Mouse (Mus musculus) retina, adult 2 months (tissue): ENCODE measurements around the gene Ppm1m.
A peak's percentile ranks its signal among the peaks of the same experiment; 100 is the strongest.

ENCODE experiments used
- DNase-seq: peaks from one replicate; pipeline ENCODE4 v3.0.0-alpha.2; 2012; ENCODE audit warnings: low read depth, low spot score

Ppm1m gene

GRCm38 (mm10) chr9:106220894-106221523 lies 21.5 kb upstream of the Ppm1m start:
- no peak for DNase-seq

DNA sequence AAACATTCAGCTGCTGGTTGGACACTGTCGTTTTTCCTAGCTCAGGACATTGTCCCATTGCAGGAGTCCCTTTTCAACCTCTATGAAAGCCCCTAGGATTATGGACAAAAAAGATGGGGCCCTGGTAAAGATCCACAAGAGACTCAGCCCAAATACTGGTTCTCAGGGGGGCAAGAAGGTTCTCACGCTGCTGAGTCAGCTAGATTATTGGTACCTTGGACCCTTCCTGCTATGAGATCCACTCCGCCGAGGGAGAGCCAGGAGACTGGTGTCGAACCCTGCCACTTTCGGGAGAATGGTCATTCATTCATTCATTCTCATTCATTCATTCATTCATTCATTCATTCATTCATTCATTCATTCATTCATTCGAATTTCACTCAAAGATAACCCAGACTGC lies 17.4 kb upstream of the Ppm1m start:
- no peak for DNase-seq

GRCm38 (mm10) chr9:106215341-106216125 lies 16.0 kb upstream of the Ppm1m start:
- no peak for DNase-seq

- DNase-seq = no peak
These were observed 13.0 kb upstream of the Ppm1m start for GRCm38 (mm10) chr9:106212594-106212981.

- peak; percentile 83 for DNase-seq
These were observed 12.4 kb upstream of the Ppm1m start for GRCm38 (mm10) chr9:106211680-106212593.

DNA sequence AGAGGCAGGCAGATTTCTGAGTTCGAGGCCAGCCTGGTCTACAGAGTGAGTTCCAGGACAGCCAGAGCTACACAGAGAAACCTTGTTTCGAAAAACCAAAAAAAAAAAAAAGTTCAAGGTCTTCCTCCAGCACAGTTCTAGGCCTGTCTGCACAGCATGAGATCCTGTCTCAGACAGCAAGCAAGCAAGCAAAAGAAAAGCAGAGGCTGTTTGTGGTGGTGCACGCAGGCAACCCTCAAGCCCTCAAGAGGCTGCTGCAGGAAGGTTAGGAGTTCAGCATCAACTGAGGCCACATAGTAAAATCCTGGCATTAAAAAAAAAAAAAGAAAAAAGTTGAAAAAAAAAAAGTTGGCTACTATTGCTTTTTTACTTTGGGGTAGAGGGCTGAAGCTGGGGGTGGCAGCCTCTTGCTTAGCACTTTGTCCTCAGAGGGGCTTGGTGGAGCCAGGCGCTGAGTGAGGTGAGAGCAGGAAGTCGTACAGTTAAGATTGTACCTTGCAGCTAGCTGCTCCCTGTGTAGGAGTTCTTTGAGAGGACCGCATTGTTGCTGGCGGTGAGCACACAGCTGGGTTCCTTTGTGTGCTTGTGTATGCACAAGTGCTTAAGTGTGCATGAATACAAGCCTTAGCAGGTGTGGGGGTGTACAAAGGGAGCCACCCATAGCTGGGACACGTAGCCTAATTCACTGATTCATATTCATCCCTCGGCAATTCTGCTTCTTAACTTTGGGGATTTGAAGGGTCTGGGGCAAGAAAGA lies 11.5 kb upstream of the Ppm1m start:
- no peak for DNase-seq

DNA sequence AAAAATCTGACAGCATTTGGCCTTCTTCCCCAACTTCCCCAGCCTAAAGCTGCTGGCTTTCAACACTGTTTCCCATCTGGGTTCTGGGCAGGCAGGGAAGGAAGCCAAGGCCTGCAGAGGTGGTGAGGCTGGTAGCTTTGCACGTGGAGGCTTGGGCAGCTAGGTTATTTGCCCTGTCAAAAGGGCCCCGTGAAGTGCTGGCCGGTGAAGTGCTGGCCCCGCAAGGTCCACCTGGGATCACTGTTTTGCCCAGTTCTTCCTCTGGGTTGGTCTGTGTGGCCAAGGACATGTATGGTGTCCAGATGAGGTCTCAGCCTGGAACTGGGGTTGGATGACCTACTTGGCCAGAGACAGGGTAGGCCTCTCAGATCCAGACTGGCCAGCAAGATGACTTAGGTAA lies 10.4 kb upstream of the Ppm1m start:
- no peak for DNase-seq

DNA sequence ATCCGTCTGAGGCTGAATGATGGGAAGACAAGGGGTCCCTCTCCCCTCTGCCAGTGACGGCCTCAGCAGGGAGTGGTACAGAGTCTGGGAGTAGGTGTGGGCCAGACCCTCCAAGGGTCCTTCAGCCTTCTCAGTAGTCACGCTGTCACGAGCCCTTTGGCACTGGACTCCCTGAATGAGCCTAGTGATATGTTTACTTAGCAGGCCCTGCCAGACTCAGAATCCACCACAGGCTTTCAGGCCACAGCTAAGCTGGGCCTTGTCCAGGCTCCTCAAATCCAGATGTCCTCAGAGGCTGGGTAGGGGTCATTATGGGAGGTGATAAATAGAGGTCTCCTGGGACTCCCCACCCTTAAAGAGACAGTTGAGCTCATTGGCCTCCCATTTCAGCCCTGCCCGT lies 8.6 kb upstream of the Ppm1m start:
- no peak for DNase-seq

- no peak for DNase-seq
These were observed 7.0 kb upstream of the Ppm1m start for GRCm38 (mm10) chr9:106206515-106206914.

- no peak for DNase-seq
These were observed 6.3 kb upstream of the Ppm1m start for GRCm38 (mm10) chr9:106205713-106206290.

- DNase-seq = no peak
These were observed 4.7 kb upstream of the Ppm1m start for GRCm38 (mm10) chr9:106203990-106204851.

DNA sequence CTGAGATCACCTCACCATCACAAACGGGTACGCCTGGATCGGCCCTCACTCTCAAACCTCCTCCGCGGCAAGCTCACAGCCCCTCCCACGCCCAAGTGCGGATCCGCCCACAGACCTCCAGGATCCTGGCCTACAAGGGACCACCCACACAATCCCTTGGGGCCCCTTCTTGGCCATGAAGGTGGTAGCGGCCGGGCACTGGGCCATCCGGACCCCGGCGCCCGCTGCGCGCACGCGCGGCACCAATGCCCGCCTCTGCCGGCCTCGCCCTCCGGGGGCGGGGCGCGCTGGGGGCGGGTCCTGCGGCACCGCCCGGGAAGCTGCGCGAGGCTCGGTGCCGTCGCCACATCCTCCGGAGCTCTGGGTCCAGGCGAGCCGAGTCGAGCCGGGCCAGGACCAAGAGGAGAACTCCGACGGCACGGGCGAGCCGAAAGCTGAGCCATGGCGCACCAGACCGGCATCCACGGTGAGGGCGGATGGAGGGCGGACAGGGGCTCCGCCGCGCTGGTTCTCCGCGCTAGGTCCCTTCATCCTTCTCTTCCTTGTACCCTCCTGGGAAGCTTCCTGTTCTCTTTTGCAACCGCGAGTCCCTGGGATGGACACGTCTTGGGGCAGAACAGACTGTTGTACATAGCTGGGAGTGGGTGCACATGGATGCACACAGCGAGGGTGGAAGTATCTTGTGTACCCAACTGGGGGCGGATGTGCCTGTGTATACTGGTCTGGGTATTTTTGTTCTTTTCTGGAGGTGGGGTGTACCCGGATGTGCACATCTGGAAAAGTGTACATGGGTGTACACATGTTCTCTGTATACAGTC lies 3.5 kb upstream of the Ppm1m start, which contains the start of gene Twf2:
Gene Twf2 (plus strand): TSS at position 290 of the 818 bp plus-strand sequence.
- DNase-seq = peak; percentile 50

DNA sequence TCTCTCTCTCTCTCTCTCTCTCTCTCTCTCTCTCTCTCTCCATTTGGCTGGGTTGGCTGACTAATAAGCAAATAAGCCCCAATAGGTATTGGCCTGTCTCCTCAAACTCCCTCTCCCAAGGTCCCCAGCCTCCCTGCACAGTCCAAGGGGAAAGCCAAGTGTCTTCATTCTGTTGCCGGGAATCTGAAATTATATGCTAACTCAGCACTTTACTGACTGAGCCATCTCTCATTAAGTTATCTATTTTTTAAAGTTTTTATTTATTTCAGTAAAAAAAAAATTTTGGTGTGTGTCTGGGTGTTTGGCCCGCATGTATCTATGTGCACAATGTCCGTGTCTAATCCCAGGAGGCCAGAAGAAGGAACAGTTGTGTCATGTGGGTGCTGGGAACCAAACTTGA lies 2.3 kb upstream of the Ppm1m start:
- DNase-seq = no peak

DNA sequence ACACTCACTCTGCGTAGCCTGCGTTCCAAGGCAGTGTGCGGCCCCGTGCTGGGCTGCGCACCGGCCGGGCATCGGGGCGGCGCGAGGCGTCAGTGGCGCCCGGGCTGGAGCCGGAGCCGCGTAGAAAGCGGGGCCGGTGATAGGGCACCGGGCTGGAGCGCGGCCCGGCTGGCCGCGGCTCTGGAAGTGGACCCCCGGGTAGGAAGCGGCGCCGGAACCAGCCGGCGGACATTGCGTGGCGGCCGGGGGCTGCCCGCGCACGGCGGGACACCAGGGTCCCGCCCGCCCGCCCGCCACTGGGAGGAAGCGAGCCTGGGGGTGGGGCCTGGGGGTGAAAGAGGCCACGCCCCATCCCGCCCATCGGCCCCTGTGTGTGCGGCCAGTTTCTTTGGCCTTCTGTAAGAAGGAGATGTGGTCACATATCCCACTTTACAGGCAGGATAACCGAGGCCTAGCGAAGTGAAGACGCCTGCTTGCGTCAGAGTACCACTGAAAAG lies 536 bp downstream of the Ppm1m start:
- no peak for DNase-seq

- DNase-seq = no peak
These were observed 1.8 kb downstream of the Ppm1m start for GRCm38 (mm10) chr9:106197732-106198131.

DNA sequence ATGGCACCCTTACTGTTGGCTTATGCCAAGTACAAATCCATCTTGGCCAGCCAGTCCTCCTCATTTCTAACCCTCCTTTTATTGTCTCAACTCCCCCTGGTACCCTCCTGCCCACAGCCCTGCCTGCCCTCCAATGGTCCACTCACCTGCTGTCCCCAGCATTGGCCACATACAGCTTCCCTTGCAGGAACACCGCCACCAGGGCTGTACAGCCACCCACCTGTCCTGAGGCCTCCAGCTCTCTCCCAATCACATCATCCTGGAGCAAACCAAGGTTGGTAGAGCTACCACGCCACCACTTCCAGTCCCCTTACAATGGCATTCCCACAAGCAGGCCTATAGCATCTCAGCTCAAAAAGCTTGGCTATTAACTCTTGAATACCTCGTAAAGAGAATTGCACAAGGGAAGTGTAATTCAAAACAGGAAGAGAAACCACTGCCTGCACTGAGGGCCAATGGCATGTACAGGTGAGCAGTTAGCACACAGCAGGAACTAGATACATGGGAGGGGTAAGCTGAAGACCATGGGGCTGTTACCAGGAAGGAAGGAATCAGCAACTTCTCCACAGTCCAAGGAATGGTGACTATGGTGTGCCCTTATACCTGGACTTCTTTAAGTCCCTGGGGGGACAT lies 2.3 kb downstream of the Ppm1m start:
- no peak for DNase-seq

DNA sequence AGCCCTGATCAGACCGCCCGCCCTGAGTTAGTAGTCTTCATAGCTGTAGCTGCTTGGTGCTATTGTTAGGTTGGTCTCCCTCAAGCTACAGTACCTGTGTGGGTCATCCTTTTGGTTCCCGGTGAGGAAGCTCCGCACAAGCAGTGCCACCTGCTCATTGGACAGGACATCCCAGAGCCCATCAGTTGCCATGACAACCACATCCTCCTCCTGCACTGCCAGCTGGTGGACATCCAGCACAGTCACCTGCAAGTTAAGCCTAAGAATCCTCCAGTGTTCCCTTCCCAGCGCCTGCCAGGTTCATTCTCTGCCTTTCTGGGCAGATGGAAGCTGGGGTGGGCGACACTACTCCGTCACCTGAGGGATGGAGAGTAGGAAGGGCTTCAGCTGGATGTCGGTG lies 3.9 kb downstream of the Ppm1m start:
- DNase-seq = no peak

GRCm38 (mm10) chr9:106193930-106194807 lies 5.4 kb downstream of the Ppm1m start:
- DNase-seq = no peak
